Mouse (Mus musculus) mouse trophoblast stem cell (cell line): ENCODE measurements at regions not wholly inside any gene's neighbourhood (a gene's known extent, or its start where the extent isn't known, plus 50 kb on each side); places are given as distances from the start of the nearest gene placed in this dataset.

Experiments used
- in situ Hi-C, 2 experiments: fragments of 300-500 bp; cut with MseI, MboI; formaldehyde crosslinking; loops; 2 replicates in 1 of 2; 3 replicates in 1 of 2; pipeline ENCODE4 v1.15.1; 2025

DNA sequence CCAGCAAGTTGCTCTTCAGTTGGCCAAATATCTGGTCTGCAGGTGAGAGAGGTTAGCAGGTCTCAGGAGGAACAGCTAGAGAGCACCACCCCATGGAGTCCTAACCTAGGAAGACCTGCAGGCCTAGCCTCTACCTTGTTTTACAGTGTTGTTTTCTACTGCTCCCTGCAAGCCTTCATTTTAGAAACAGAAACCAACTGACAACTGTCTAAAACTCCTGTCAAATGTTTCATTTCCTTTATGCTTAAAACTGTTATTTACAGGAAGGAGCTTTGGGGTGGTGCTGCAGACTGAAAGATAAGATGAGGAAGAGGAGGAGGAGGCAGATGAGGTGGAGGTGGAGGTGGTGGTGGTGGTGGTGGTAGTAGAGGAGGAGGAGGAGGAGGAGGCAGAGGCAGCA is 96.6 kb upstream of the Selenop start:
- in situ Hi-C loops = no loop called here

GRCm38 (mm10) chr15:3174072-3174471 is 94.3 kb upstream of the Selenop start:
- in situ Hi-C loops = no loop called here

- in situ Hi-C loops = no loop called here
Measured at GRCm38 (mm10) chr15:3174848-3175247, 93.5 kb upstream of the Selenop start.

DNA sequence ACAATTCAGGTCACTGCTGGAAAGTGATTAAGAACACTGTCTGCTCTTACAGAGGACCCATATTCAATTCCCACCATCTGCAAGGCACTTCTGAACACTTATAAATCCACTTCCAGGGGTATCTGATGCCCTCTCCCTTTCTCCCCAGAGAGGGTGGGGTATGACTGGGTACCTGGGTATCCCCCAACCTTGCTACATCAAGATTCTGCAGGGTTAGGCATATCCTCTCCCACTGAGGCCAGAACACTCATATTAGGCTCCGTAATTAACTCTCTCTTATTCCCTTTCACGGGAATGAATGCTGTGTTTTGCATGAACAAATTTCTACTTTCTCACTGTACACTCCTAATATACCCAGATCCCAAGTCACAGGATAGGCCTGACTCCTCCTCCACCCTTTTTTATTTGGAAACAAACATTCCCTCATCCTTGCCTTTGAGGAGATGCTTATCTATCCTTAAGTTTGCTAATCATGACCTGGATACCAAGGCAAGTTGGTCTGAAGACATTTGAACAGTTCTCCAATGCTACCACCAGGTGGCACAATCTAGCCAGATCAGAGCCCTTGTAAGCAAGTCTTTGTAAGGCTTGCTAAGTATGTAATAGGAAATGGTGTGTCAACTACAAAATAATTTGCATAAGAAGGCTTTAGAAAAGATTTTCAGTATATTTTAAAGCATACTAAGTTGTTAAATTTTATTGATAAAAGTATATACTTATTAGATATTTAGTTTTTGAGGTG is 66.3 kb upstream of the Selenop start:
- in situ Hi-C loops = loop anchor here in 1 of 2 experiments (25.0 kb wide), 1 partner anchor 710 kb away; no protein-coding TSS in a partner anchor

DNA sequence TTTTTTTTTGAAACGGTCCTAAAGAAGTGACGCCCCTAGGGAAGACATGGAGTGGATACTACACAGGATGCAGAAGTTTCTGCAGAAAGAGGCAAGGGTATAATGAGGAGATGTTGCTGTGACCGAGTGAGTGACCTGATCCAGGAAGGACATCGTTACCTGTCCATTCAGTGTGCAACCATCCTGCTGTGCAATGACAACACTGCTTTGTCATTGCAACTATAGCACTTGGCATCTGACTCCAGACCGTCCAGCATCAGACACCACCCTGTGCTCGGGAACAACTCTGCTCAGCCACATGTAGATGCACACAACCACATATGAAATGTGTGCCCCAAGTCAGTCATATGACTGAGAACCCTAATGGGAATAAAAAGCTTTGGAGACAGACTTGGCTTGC is 62.8 kb upstream of the Selenop start:
- in situ Hi-C loops = loop anchor here in 1 of 2 experiments (25.0 kb wide), 1 partner anchor 707 kb away; no protein-coding TSS in a partner anchor

GRCm38 (mm10) chr15:3206076-3206475 is 62.3 kb upstream of the Selenop start:
- in situ Hi-C loops = loop anchor here in 1 of 2 experiments (25.0 kb wide), 1 partner anchor 706 kb away; no protein-coding TSS in a partner anchor

DNA sequence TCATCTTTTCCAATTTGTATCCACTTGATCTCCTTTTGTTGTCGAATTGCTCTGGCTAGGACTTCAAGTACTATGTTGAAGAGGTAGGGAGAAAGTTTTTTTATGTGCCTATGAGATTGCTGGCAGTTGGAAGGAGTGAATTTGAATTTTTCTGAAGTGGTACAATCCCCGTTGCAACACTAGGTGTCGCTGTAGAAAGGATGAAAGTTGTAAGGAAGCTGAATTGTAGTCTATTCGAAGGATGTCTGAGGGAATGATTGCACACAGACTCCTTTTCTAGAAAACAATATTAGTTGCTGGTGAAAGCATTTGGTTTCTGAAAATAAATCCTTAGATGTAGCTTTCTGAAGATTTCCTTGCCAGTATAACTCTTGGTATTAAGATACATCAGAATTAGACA is 54.6 kb upstream of the Selenop start:
- in situ Hi-C loops = loop anchor here in 1 of 2 experiments (25.0 kb wide), 1 partner anchor 699 kb away; no protein-coding TSS in a partner anchor

- in situ Hi-C loops = loop anchor here in 1 of 2 experiments (25.0 kb wide), 1 partner anchor 697 kb away; no protein-coding TSS in a partner anchor
Measured at GRCm38 (mm10) chr15:3215201-3215600, 53.1 kb upstream of the Selenop start.
